Comparison of ENCODE assay signal across 18 mouse cellular contexts in the genomic region with DNA sequence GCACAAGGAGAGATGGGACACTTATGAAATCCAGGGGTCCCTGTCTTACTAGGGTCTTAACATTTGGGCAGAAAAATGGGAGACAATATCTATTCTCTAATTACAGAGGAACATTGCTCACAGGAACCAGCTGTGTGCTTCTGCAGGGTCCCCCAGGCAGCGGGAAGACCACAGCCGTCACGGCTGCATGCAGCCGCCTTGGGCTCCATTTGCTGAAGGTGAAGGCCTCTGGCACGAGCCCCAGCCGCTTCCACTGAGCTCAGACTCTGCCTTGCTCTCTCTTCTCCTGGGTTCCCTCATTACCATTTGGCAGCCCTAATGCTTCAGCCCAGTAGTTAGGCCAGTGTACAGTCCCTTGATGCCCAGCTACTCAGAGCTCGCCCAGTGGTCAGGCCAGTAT. TPM values are rescaled to one million over a fixed set of nuclear protein-coding genes. Genes with fewer than 3 reads are reported as not detected.
"Had no signal": no experiment of that assay in that cellular context is flagged by ENCODE, and none has a peak within 500 bp of the region (broad histone marks: within the 10 kb centered on the region; RNA-seq: fewer than 3 reads in every experiment).

No protein-coding gene starts in this region.

- H3K4me2 ChIP-seq: lung, embryonic 15.5 days; midbrain, embryonic 11.5 days; midbrain, embryonic 13.5 days; midbrain, embryonic 15.5 days; neural tube, embryonic 12.5 days; stomach, embryonic 15.5 days had no signal

- H3K27ac ChIP-seq: lung, embryonic 15.5 days; macrophage; midbrain, embryonic 13.5 days; midbrain, embryonic 15.5 days; neural tube, embryonic 12.5 days; stomach, embryonic 15.5 days; stomach, postnatal 0 days had no signal

- DNase-seq: lung, adult 2 months; lung, postnatal 14 days; lung, postnatal 36 days; right cerebral cortex, postnatal 14 days; thymus, adult 2 months; thymus, postnatal 25 days; thymus, postnatal 4 days had no signal

- ATAC-seq: lung, postnatal 0 days; midbrain, embryonic 13.5 days; midbrain, embryonic 15.5 days had no signal

- H3K9ac ChIP-seq: lung, embryonic 15.5 days; midbrain, embryonic 13.5 days; midbrain, embryonic 15.5 days; neural tube, embryonic 12.5 days; stomach, embryonic 15.5 days had no signal

- H3K27me3 ChIP-seq: lung, embryonic 15.5 days; megakaryocyte, embryonic 14.5 days; midbrain, embryonic 13.5 days; midbrain, embryonic 15.5 days; neural tube, embryonic 12.5 days; stomach, embryonic 15.5 days had no signal

- H3K9me3 ChIP-seq: lung, embryonic 15.5 days; megakaryocyte, embryonic 14.5 days; midbrain, embryonic 13.5 days; midbrain, embryonic 15.5 days; neural tube, embryonic 12.5 days; stomach, embryonic 15.5 days had no signal

- H3K4me3 ChIP-seq: lung, embryonic 15.5 days; megakaryocyte, embryonic 14.5 days; midbrain, embryonic 13.5 days; midbrain, embryonic 15.5 days; neural tube, embryonic 12.5 days; stomach, embryonic 15.5 days had no signal

- H3K4me1 ChIP-seq: lung, embryonic 15.5 days; midbrain, embryonic 13.5 days; midbrain, embryonic 15.5 days; neural tube, embryonic 12.5 days; stomach, embryonic 15.5 days had no signal

RNA-seq across cellular contexts. Expression of a gene that starts 7.9 kb away (rescaled TPM):
- total RNA-seq: megakaryocyte progenitor cell, adult 5-6 weeks had no signal
- polyA plus RNA-seq: macrophage had no signal
